Mouse (Mus musculus): ENCODE results near the gene Mgat1. TPM values are rescaled to one million over a fixed set of nuclear protein-coding genes. Genes with fewer than 3 reads are reported as not detected.

Mgat1 gene
- 10 to 100 TPM; 69.3 to 81.5 TPM for total RNA-seq (2023)

GRCm38 (mm10) chr11:49243727-49244594 lies at the start of gene Mgat1:
Gene Mgat1 (plus strand): TSS chr11:49244191.

GRCm38 (mm10) chr11:49203129-49203768 lies 40.7 kb upstream of the Mgat1 start, which contains the start of gene Zfp62:
Gene Zfp62 (plus strand): TSS chr11:49203292.

GRCm38 (mm10) chr11:49278222-49278621 lies 34.2 kb downstream of the Mgat1 start, which contains the start of gene Olfr1393:
Gene Olfr1393 (plus strand): TSS chr11:49278304.

GRCm38 (mm10) chr11:49284982-49285381 lies 41.0 kb downstream of the Mgat1 start, which contains the start of gene Olfr1392:
Gene Olfr1392 (plus strand): TSS chr11:49285282.

GRCm38 (mm10) chr11:49304441-49304840 lies 60.5 kb downstream of the Mgat1 start, which contains the start of gene Olfr10:
Gene Olfr10 (plus strand): TSS chr11:49304741.

Other genes starting within 250 kb of the Mgat1 start
- gene 9930111J21Rik2, start 192.9 kb upstream of the Mgat1 start, total RNA-seq (2023) = 10 to 100 TPM; 40.2 to 41.2 TPM
- gene Tgtp2, start 180.0 kb upstream of the Mgat1 start, total RNA-seq (2023) = 1 to 10 TPM in 1 of 2 experiments, under 1 TPM in 1; 0.46 to 1.5 TPM
- gene Ifi47, start 167.6 kb upstream of the Mgat1 start, total RNA-seq (2023) = 10 to 100 TPM; 17.0 TPM
- not detected for gene Olfr1396, start 129.3 kb upstream of the Mgat1 start, total RNA-seq (2023)
- gene Olfr1395, start 101.9 kb upstream of the Mgat1 start, total RNA-seq (2023) = not detected
- not detected for gene Olfr1394, start 89.8 kb upstream of the Mgat1 start, total RNA-seq (2023)
- gene Btnl9, start 57.0 kb upstream of the Mgat1 start, total RNA-seq (2023) = 1 to 10 TPM; 2.1 to 2.4 TPM
- 10 to 100 TPM; 44.4 to 46.3 TPM for gene Zfp62, start 40.9 kb upstream of the Mgat1 start, total RNA-seq (2023)
- under 1 TPM in 1 of 2 experiments, not detected in 1; 0.73 TPM for gene Olfr1393, start 34.1 kb downstream of the Mgat1 start, total RNA-seq (2023)
- gene Olfr1392, start 41.1 kb downstream of the Mgat1 start, total RNA-seq (2023) = not detected
- gene Olfr10, start 60.5 kb downstream of the Mgat1 start, total RNA-seq (2023) = not detected
- gene Olfr1391, start 78.6 kb downstream of the Mgat1 start, total RNA-seq (2023) = not detected
- not detected for gene Olfr1390, start 91.0 kb downstream of the Mgat1 start, total RNA-seq (2023)
- gene Olfr1389, start 178.9 kb downstream of the Mgat1 start, total RNA-seq (2023) = not detected
- gene Olfr1388, start 192.4 kb downstream of the Mgat1 start, total RNA-seq (2023) = under 1 TPM; 0.26 to 0.28 TPM
- gene Olfr1387, start 211.2 kb downstream of the Mgat1 start, total RNA-seq (2023) = not detected
- not detected for gene Olfr1386, start 220.9 kb downstream of the Mgat1 start, total RNA-seq (2023)
- not detected for gene Olfr1385, start 244.9 kb downstream of the Mgat1 start, total RNA-seq (2023)